Mouse (Mus musculus) limb, embryonic 15.5 days (tissue): Measurements from ENCODE around the gene Zfp503. TPM values are rescaled to one million over a fixed set of nuclear protein-coding genes. Genes with fewer than 3 reads are reported as not detected.
A peak's percentile ranks its signal among the peaks of the same experiment; 100 is the strongest.

Source experiments
- ATAC-seq: fragments of 200-750 bp; cut with Nextera tagmentation; 2 replicates; pipeline ENCODE4 v1.8.0; 2017; ENCODE audit warnings: low read depth, moderate TSS enrichment; ENCODE audit not compliant: insufficient number of reproducible peaks, low FRiP score, low TSS enrichment
- H3K27ac ChIP-seq: fragments of 300-500 bp; sonication (generic); 2 replicates; pipeline ENCODE4 v1.5.1; 2015; ENCODE audit warnings: moderate library complexity, mild to moderate bottlenecking, inconsistent platforms
- H3K27me3 ChIP-seq: fragments of 300-500 bp; sonication (generic); 2 replicates; pipeline ENCODE4 v1.6.1; 2015; ENCODE audit warnings: inconsistent platforms
- H3K36me3 ChIP-seq: fragments of 300-500 bp; sonication (generic); 2 replicates; pipeline ENCODE4 v1.6.1; 2015; ENCODE audit warnings: inconsistent platforms
- H3K4me1 ChIP-seq: fragments of 300-500 bp; sonication (generic); 2 replicates; pipeline ENCODE4 v1.6.1; 2015; ENCODE audit warnings: inconsistent platforms
- H3K4me2 ChIP-seq: fragments of 300-500 bp; sonication (generic); 2 replicates; pipeline ENCODE4 v1.6.1; 2015; ENCODE audit warnings: mild to moderate bottlenecking, inconsistent platforms
- H3K4me3 ChIP-seq: fragments of 300-500 bp; sonication (generic); 2 replicates; pipeline ENCODE4 v1.5.1; 2015; ENCODE audit warnings: mild to moderate bottlenecking, inconsistent platforms
- H3K9ac ChIP-seq: fragments of 300-500 bp; sonication (generic); 2 replicates; pipeline ENCODE4 v1.6.1; 2015; ENCODE audit warnings: inconsistent platforms
- H3K9me3 ChIP-seq: fragments of 300-500 bp; sonication (generic); 2 replicates; pipeline ENCODE4 v1.6.1; 2016; ENCODE audit warnings: inconsistent platforms
- WGBS: fragments of 180-500 bp; shearing (Covaris S2); methylation state at CpG from one replicate; pipeline ENCODE4 v1.1.7; 2015; 5-methylcytosine and 5-hydroxymethylcytosine counted together
- polyA plus RNA-seq: library from polyadenylated mRNA; unstranded; fragments of >200 nt; fragmentation: Nextera tagmentation; extraction: Ambion mirVana; gene quantifications from 2 replicates; pipeline ENCODE4 v1.2.1, GENCODE M21; 2015

Zfp503 gene
- polyA plus RNA-seq, 1 experiment from 2014 or later = 21.6 TPM

- Histone ChIP-seq H3K4me3 (peak overlapping the region; percentile 83), H3K4me1 (peaks cover 51% of the 10 kb centered on the region), H3K9ac (no peak overlapping the region), H3K27me3 (peaks cover 24% of the 10 kb centered on the region; the same call in 1 of the 2 replicates), H3K36me3 (no peaks in the 10 kb centered on the region), H3K4me2 (peak overlapping the region; percentile 77), H3K9me3 (no peaks in the 10 kb centered on the region), H3K27ac (no peak overlapping the region)
- WGBS = 37% methylated on average over 5 of the region's 5 CpGs
- no peak for ATAC-seq
Measured at GRCm38 (mm10) chr14:21991856-21992255, 2.5 kb upstream of the Zfp503 start.

DNA sequence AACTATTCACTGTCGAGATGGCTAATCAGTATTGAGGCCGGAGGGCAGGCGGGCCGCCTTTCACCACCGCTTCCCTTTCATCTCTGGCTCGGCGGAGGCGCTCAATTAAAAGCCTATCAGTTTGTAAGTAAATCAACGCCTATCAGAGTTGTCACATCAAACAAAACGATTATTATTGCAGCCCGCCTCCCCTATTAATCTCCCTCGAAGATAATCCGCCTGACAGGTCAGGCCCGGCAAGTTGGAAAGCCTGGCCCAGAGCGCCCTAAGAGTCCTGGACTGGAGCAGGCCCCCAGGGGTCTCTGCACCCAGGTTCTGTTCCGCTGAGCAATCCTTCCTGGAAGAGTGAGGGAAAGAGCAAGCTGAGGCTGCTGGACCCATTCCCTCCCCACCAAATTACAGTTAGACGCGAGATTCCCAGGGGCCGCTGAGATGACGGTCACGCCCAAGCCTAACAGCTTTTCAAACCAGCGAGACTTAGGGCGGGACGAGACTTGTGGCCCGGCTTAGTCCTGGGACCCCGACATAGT, 1.9 kb upstream of the Zfp503 start:
- Histone ChIP-seq H3K9ac (0 out of 2 replicates have a peak overlapping the region, but pooled peaks have one; percentile 17), H3K36me3 (no peaks in the 10 kb centered on the region), H3K4me3 (peak overlapping the region; percentile 83), H3K9me3 (no peaks in the 10 kb centered on the region), H3K27ac (peak overlapping the region; percentile 99), H3K4me1 (peaks cover 51% of the 10 kb centered on the region), H3K27me3 (peaks cover 22% of the 10 kb centered on the region; the same call in 1 of the 2 replicates), H3K4me2 (peak overlapping the region; percentile 77)
- WGBS = 12% methylated on average over 26 of the region's 26 CpGs
- no peak for ATAC-seq

DNA sequence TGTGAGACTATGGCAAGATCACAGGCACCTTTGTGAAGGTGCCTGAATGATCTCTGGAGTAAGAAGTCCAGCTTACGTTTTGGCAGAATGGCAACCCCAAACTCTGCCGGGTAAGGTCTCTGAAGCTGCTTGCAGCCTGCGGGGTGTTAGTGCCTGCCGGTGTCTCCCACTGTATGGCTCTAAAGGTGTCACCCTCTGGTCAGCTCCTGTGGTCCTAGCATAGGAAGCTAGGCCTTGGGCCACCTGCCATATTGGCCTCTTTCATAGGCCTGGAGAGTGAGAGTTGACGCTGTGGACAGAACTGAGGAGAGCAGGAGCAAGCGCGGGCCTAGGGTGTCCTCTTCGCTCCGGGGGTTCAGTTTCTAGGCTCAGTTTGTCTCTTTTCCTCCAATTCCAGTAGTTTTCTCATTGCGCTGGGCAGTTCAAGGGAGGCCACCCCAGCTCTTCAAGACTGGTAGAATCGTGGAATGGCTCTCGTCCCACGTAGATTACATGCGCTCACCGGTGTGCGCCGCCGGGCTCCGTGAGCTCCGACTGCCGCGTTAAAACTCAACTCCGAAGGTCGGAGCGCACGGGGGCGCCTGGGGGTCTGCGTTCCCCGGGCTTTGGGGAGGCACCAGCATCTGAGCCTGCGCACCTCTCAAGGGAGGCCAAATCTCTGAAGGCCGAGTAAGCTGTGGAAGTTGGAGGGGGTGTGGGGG, 1.1 kb upstream of the Zfp503 start:
- WGBS = 10% methylated on average over 31 of the region's 31 CpGs
- Histone ChIP-seq H3K4me2 (peak overlapping the region; percentile 77), H3K9me3 (no peaks in the 10 kb centered on the region), H3K4me1 (peaks cover 53% of the 10 kb centered on the region), H3K36me3 (0 out of 2 replicates have a peak, but pooled peaks cover 2% of the 10 kb centered on the region), H3K4me3 (peak overlapping the region; percentile 83), H3K27me3 (peaks cover 19% of the 10 kb centered on the region; the same call in 1 of the 2 replicates), H3K9ac (peak overlapping the region; percentile 50), H3K27ac (peak overlapping the region; percentile 99)
- ATAC-seq = no peak

GRCm38 (mm10) chr14:21988577-21989290, 667 bp downstream of the Zfp503 start:
- Histone ChIP-seq H3K4me1 (peaks cover 46% of the 10 kb centered on the region), H3K4me3 (peak overlapping the region; percentile 83), H3K9ac (peak overlapping the region; percentile 50; the same call in 1 of the 2 replicates), H3K4me2 (peak overlapping the region; percentile 77), H3K27me3 (peaks cover 19% of the 10 kb centered on the region), H3K36me3 (0 out of 2 replicates have a peak, but pooled peaks cover 4% of the 10 kb centered on the region), H3K27ac (peak overlapping the region; percentile 99), H3K9me3 (no peaks in the 10 kb centered on the region)
- ATAC-seq = no peak
- WGBS = 0% methylated on average over 25 of the region's 26 CpGs

DNA sequence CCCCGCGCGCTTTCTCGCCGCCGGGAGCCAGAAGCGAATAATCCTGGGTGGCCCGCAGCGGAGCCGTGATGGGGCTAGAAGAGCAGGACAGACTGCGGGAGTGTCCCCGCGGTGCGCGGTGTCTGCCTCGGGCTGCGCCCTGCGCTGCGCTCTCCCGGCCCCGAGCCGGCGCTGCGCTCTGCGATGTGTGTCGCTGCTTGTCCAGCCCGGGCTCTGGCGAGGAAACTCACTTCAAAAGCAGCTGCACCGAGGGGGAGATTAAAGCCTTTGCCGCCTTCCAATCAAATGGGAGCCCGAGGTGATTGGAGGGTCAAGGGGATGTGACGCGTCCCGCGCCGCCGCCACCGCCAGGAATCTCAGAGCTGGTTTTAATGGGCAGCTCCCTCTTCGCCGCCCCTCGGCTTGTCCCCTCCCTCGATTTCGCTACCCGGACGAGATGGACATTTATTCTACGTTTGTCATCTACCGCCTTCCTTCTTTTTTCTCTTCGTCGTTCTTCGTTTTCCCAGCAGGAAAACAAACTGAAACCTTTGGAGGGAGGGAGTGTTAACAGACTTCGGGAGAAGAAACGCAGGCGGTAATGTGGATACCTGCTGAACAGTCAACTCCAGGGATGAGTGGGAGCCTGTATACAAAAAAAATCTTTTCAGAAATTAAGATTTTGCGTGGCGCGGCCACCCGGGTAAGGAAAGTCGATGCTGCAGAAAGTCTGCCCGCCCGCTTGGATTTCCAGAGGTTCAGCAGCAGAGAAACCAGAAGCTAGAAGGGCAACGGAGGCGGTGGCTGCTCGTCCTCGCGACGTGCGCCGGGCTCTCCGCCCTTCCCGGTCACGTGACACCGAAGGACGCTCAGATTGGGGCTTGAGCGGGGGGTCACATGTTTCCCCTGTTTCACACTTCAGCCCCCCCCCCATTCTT, 1.5 kb downstream of the Zfp503 start:
- peak overlapping the region; percentile 99 for H3K27ac ChIP-seq
- peaks cover 47% of the 10 kb centered on the region for H3K4me1 ChIP-seq
- peak overlapping the region; percentile 86 for H3K9ac ChIP-seq
- ATAC-seq = peak; percentile 87
- H3K9me3 ChIP-seq = no peaks in the 10 kb centered on the region
- H3K4me2 ChIP-seq = peak overlapping the region; percentile 77
- 0 out of 2 replicates have a peak, but pooled peaks cover 4% of the 10 kb centered on the region for H3K36me3 ChIP-seq
- WGBS = 0% methylated on average over 61 of the region's 74 CpGs
- peaks cover 13% of the 10 kb centered on the region for H3K27me3 ChIP-seq
- peak overlapping the region; percentile 83 for H3K4me3 ChIP-seq

DNA sequence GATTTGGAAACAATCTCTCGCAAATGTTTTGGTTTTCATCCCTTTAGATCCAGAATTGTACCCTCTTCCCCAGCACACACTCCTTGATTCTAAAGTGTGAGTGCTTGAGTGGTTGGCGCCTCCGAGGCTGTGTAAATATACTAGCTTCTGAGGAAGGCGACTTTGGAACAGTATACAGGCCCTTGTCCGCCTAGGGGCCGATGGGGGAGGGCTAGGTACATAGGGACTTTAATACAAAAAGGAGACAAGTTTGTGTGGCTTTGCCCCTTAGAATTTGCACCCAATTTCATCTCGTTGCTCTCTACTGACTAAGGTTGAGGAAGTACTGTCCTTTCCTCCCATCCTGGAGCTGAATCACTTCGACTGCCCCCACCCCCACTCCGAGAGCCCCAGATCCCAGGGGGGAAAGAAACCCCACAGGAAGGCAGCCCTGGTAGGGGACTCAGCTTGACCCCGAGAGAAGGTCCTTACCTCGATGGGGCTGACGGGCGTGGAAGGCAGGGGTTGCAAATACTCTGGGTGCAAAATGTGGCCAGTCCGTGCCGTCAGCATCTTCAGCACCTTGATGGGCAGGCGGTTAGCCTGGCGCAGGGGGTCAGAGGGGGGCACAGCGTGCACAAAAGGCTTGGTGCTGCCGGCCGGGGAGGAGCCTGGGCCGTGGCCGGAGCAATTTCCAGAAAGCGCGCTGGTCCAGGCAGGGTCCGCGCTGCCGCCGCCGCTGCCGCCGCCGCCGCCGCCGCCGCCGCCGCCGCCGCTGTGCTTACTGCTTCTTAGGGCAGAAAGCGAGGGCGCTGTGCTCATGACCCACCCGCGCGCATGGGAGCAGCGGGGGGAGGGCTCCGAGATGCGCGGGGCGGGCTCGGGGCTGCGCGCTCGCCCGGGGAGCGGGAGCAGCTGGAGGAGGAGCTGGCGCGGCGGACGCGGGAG, 2.4 kb downstream of the Zfp503 start:
- peaks cover 9% of the 10 kb centered on the region; the same call in 1 of the 2 replicates for H3K27me3 ChIP-seq
- H3K27ac ChIP-seq = peak overlapping the region; percentile 99
- ATAC-seq = peak; percentile 17
- peak overlapping the region; percentile 83 for H3K4me3 ChIP-seq
- H3K9ac ChIP-seq = peak overlapping the region; percentile 86
- no peaks in the 10 kb centered on the region for H3K9me3 ChIP-seq
- H3K4me1 ChIP-seq = peaks cover 55% of the 10 kb centered on the region
- H3K4me2 ChIP-seq = peak overlapping the region; percentile 77
- H3K36me3 ChIP-seq = 0 out of 2 replicates have a peak, but pooled peaks cover 4% of the 10 kb centered on the region
- under 1% methylated on average over 42 of the region's 61 CpGs for WGBS

DNA sequence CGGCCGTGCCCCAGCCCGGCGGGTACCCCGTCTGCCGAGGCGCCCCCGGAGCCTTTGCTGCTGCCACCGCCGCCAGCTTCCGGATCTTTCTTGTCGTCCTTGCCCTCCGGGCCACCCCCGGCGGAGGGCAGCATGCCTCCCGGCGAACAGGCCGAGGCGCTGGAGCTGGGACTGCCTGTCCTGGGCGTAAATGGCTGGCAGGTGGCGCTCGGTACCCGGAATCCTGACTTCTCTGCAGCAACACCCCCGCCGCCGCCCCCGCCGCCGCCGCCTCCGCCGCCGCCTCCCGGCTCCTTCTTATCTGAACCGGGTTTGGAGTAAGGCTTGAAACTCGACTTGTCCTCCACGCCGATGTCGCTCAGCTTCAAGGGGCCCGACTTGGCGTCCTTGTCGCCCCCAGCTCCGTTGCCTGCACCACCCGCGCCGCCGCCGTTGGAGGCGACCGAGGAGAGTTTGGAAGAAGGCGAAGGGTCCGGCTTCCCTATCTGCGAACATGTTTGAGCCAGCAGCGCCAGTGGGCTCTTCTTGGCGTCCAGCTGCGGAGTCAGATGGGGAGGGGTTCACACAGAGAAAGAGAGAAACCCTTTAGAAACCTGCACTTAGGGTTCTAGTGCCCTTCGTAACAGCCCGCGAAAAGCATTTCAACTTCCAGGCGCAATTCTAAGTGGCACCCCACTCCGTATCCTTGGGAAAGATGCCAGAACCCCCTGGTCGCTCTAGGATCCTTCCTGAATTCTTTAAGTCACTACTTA, 3.2 kb downstream of the Zfp503 start:
- H3K9ac ChIP-seq = peak overlapping the region; percentile 86
- no peak for ATAC-seq
- H3K36me3 ChIP-seq = 0 out of 2 replicates have a peak, but pooled peaks cover 4% of the 10 kb centered on the region
- WGBS = under 1% methylated on average over 62 of the region's 62 CpGs
- H3K27me3 ChIP-seq = peaks cover 9% of the 10 kb centered on the region; the same call in 1 of the 2 replicates
- H3K4me1 ChIP-seq = peaks cover 54% of the 10 kb centered on the region
- peak overlapping the region; percentile 77 for H3K4me2 ChIP-seq
- peak overlapping the region; percentile 99 for H3K27ac ChIP-seq
- peak overlapping the region; percentile 83 for H3K4me3 ChIP-seq
- no peaks in the 10 kb centered on the region for H3K9me3 ChIP-seq

- H3K4me2 ChIP-seq = peak overlapping the region; percentile 77
- peak overlapping the region; percentile 86 for H3K9ac ChIP-seq
- peak overlapping the region; percentile 99 for H3K27ac ChIP-seq
- H3K36me3 ChIP-seq = 0 out of 2 replicates have a peak, but pooled peaks cover 4% of the 10 kb centered on the region
- peaks cover 50% of the 10 kb centered on the region for H3K4me1 ChIP-seq
- WGBS = 3% methylated on average over 37 of the region's 37 CpGs
- H3K4me3 ChIP-seq = peak overlapping the region; percentile 83
- no peak for ATAC-seq
- peaks cover 9% of the 10 kb centered on the region; the same call in 1 of the 2 replicates for H3K27me3 ChIP-seq
- no peaks in the 10 kb centered on the region for H3K9me3 ChIP-seq
Measured at GRCm38 (mm10) chr14:21985426-21985931, 3.9 kb downstream of the Zfp503 start.

DNA sequence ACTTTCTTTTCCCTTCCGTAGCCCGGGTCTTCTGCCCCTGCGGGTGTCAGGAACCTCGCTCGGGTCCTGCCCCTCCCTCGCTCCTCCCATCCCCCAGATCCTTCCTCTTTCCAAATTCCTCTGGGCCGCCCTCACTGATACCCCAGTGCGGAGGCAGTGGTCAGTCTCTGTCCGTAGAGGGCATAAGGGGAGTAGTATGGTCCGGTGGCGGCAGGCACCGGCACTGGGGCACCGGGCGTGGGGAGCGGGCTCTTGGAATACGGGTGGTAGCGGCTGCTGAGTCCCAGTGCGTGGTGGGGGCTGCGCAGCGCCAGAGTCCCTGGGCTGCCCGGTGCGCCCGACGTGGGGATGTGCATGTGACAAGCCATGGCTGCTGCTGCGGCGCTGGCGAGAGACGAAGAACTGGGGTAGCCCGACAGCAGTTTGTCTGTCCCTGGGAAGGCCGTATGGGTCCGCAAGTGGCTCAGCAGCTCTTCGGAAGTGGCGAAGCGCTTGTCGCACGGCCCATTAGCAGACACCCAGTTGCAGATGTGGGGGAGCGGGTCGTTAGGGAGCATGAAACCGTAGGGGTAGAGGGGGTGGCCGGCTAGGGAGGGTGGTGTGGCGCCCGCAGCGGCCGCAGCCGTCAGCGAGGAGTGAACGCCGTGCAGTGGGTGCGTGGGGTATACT, 4.5 kb downstream of the Zfp503 start:
- H3K9me3 ChIP-seq = no peaks in the 10 kb centered on the region
- H3K9ac ChIP-seq = peak overlapping the region; percentile 86
- WGBS = 6% methylated on average over 49 of the region's 49 CpGs
- H3K36me3 ChIP-seq = 0 out of 2 replicates have a peak, but pooled peaks cover 4% of the 10 kb centered on the region
- H3K27me3 ChIP-seq = peaks cover 5% of the 10 kb centered on the region; the same call in 1 of the 2 replicates
- H3K4me2 ChIP-seq = peak overlapping the region; percentile 77
- no peak for ATAC-seq
- peak overlapping the region; percentile 99 for H3K27ac ChIP-seq
- H3K4me3 ChIP-seq = peak overlapping the region; percentile 83
- H3K4me1 ChIP-seq = peaks cover 47% of the 10 kb centered on the region
